Mouse (Mus musculus) hindbrain, embryonic 11.5 days (tissue): Measurements from ENCODE around the gene Cmtm7. TPM values are rescaled to one million over a fixed set of nuclear protein-coding genes. Genes with fewer than 3 reads are reported as not detected.

ENCODE experiments used
- ATAC-seq: fragments of 200-750 bp; cut with Nextera tagmentation; 2 replicates; pipeline ENCODE4 v1.8.0; 2017; ENCODE audit warnings: mild to moderate bottlenecking, moderate TSS enrichment, moderate library complexity; ENCODE audit not compliant: low FRiP score
- DNase-seq: peaks from one replicate; pipeline ENCODE4 v3.0.0-alpha.2; 2015; ENCODE audit warnings: low spot score
- H3K27ac ChIP-seq: fragments of 300-500 bp; sonication (generic); 2 replicates; pipeline ENCODE4 v1.5.1; 2014; ENCODE audit warnings: mild to moderate bottlenecking, low read depth, low read length
- H3K27me3 ChIP-seq: fragments of 300-500 bp; sonication (generic); 2 replicates; pipeline ENCODE4 v1.6.1; 2014; ENCODE audit warnings: mild to moderate bottlenecking, low read length, moderate library complexity, mixed read lengths; ENCODE audit not compliant: control insufficient read depth, insufficient read depth
- H3K36me3 ChIP-seq: fragments of 300-500 bp; sonication (generic); 2 replicates; pipeline ENCODE4 v1.6.1; 2014; ENCODE audit warnings: mild to moderate bottlenecking, low read length, moderate library complexity, mixed read lengths; ENCODE audit not compliant: control insufficient read depth, insufficient read depth
- H3K4me1 ChIP-seq: fragments of 300-500 bp; sonication (generic); replicated peaks from 2 replicates; pipeline ENCODE4 v1.6.1; 2014; ENCODE audit warnings: low read length, mixed read lengths; ENCODE audit not compliant: control insufficient read depth, insufficient read depth
- H3K4me2 ChIP-seq: fragments of 300-500 bp; sonication (generic); replicated peaks from 2 replicates; pipeline ENCODE4 v1.6.1; 2014; ENCODE audit warnings: mild to moderate bottlenecking, low read depth, low read length
- H3K4me3 ChIP-seq: fragments of 300-500 bp; sonication (generic); 2 replicates; pipeline ENCODE4 v1.5.1; 2014; ENCODE audit warnings: low read depth, low read length
- H3K9ac ChIP-seq: fragments of 300-500 bp; sonication (generic); 2 replicates; pipeline ENCODE4 v1.6.1; 2014; ENCODE audit warnings: low read depth, low read length
- H3K9me3 ChIP-seq: fragments of 300-500 bp; sonication (generic); 2 replicates; pipeline ENCODE4 v1.6.1; 2016; ENCODE audit warnings: low read length; ENCODE audit not compliant: control insufficient read depth
- WGBS: fragments of 180-500 bp; shearing (Covaris S2); extraction: QIAGEN DNeasy Blood & Tissue Kit; methylation state at CpG from one replicate; pipeline ENCODE4 v1.1.7; 2014; 5-methylcytosine and 5-hydroxymethylcytosine counted together
- polyA plus RNA-seq: library from polyadenylated mRNA; unstranded; fragments of >200 nt; fragmentation: Nextera tagmentation; extraction: Ambion mirVana; gene quantifications from 2 replicates; pipeline ENCODE4 v1.2.1, GENCODE M21; 2014

Gene Cmtm7
- polyA plus RNA-seq, 1 experiment from 2014 or later: 77.8 TPM

DNA sequence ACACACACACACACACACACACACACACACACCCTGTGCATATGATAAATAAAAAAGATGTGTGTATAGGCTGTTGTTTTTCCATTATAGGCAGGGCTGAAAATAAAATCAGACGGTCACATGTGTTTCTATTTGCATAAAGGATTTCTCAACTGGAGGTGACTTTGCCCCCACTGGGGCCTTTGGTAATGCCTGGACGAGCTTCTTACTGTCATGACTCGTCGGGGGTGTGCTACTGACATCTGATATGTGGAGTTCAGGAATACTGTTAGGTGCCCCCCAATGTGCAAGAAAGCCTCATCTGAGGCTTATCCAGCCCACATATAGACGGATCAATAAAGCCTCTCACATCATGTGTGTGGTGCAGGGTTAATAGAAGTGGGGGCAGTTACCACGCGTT, 35.4 kb upstream of the Cmtm7 start:
- Histone ChIP-seq H3K27me3 (no peaks in the 10 kb centered on the region), H3K4me3 (no peak overlapping the region), H3K9ac (no peak overlapping the region), H3K9me3 (no peaks in the 10 kb centered on the region), H3K4me2 (no peak overlapping the region), H3K27ac (no peak overlapping the region), H3K36me3 (no peaks in the 10 kb centered on the region), H3K4me1 (no peaks in the 10 kb centered on the region)
- DNase-seq (no peak), ATAC-seq (no peak)
- WGBS: 73% methylated on average over 7 of the region's 7 CpGs

DNA sequence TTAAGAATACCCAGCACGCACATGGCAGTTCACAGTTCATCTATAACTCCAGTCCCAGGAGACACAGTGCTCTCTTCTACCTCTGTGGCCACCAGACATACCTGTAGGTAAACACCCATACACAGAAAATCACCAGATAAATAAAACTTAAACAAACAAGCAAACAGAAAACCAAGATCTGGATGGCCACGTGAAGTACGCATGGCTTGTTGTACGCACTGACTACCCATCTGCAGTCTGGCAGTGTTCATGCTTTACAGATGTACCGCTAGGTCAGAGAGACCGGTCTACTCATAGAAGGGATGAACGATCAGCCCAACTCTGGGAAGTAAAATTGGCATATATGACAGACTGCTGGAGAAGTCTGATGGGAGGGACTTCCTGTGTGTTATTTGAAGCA, 34.5 kb upstream of the Cmtm7 start:
- no peaks in the 10 kb centered on the region for H3K36me3 ChIP-seq
- no peak overlapping the region for H3K4me2 ChIP-seq
- H3K4me3 ChIP-seq: no peak overlapping the region
- no peaks in the 10 kb centered on the region for H3K4me1 ChIP-seq
- WGBS: 94% methylated on average over 7 of the region's 7 CpGs
- no peak overlapping the region for H3K27ac ChIP-seq
- no peaks in the 10 kb centered on the region for H3K27me3 ChIP-seq
- H3K9ac ChIP-seq: no peak overlapping the region
- ATAC-seq (no peak), DNase-seq (no peak)
- H3K9me3 ChIP-seq: no peaks in the 10 kb centered on the region

DNA sequence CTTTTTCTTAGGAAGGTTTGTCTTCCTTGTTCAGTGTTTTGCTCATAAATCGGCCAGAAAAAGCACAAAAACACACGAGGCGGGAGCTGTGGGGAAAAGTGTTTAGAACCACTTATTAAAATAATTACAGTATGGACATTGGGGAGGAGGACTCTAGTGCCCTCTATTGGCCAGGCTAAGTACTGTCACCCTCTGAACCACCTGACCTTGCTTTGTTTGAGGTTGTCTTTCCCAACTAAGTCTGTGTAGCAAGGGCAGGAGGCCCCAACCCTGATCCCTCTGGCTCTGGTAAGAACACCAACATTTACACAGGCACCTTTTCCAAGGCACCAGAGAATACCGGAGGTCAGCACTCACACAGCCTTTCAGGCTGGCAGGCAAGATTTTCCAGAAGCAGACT, 33.7 kb upstream of the Cmtm7 start:
- Histone ChIP-seq H3K27ac (no peak overlapping the region), H3K27me3 (no peaks in the 10 kb centered on the region), H3K4me1 (no peaks in the 10 kb centered on the region), H3K4me2 (no peak overlapping the region), H3K9ac (no peak overlapping the region), H3K4me3 (no peak overlapping the region), H3K9me3 (no peaks in the 10 kb centered on the region), H3K36me3 (no peaks in the 10 kb centered on the region)
- DNase-seq (peak; percentile 42), ATAC-seq (no peak)
- 84% methylated on average over 4 of the region's 4 CpGs for WGBS

DNA sequence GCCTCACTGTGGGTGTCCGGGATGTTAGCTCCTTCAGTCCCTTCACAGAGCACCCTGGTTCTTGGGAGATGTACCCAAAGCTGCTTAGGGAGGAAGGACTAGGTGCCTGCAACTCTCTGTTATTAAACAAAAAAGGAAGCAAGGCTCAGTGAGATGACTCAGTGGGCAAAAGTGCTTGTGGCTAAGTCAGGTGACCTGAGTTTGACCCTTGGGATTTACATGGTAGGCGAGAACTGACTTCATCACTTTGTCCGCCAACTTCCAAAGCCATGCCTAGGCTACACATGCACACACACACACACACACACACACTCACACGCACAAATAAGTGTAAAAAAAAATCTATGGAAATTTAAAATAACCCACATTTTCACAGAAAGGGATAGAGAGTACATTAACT, 30.3 kb upstream of the Cmtm7 start:
- Histone ChIP-seq H3K27ac (no peak overlapping the region), H3K4me3 (no peak overlapping the region), H3K9ac (no peak overlapping the region), H3K4me1 (no peaks in the 10 kb centered on the region), H3K4me2 (no peak overlapping the region), H3K36me3 (no peaks in the 10 kb centered on the region), H3K27me3 (no peaks in the 10 kb centered on the region), H3K9me3 (no peaks in the 10 kb centered on the region)
- WGBS: 90% methylated on average over 4 of the region's 4 CpGs
- no peak for ATAC-seq
- DNase-seq: no peak

DNA sequence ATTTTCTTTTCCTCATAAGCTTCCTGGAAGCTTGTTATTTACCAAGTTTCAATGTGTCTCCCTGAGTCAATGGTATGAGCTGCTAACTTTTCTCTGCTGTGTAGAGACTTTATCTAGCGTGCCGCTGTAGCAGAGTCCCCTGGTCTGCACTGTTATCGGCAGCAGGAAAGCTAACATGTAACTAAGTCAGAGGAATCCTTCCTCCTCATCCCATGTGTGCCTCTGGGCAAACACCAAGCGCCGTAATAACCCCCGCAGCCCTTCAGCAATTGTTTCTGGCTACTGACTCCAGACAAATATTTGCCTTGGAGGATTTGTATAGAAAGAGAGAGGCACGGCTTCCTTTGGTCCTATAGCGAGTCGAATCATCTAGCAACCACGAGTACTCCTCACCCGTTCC, 29.2 kb upstream of the Cmtm7 start:
- Histone ChIP-seq H3K27ac (no peak overlapping the region), H3K9me3 (no peaks in the 10 kb centered on the region), H3K27me3 (no peaks in the 10 kb centered on the region), H3K36me3 (no peaks in the 10 kb centered on the region), H3K4me3 (no peak overlapping the region), H3K9ac (no peak overlapping the region), H3K4me1 (no peaks in the 10 kb centered on the region), H3K4me2 (no peak overlapping the region)
- DNase-seq: no peak
- no peak for ATAC-seq
- WGBS: 85% methylated on average over 11 of the region's 11 CpGs

DNA sequence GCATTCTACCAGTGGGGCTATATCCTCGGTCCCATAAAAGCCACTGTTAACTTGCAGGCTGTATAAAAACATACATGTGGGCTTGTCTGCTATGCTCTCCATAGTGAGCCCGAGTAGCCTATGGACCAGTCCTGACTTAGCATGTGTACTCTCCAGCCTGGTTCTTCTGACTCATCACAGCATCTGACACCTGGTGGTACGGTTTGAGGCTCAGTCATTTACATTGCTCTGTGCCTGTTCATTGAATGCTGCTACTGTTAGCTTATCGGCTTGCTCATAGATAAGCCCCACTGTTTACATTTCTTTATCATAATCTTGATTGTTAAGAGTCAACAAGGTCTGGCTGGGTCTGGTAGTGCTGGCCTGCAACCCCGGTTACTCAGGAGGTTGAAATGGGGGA, 27.0 kb upstream of the Cmtm7 start:
- Histone ChIP-seq H3K4me1 (no peaks in the 10 kb centered on the region), H3K9me3 (no peaks in the 10 kb centered on the region), H3K9ac (no peak overlapping the region), H3K36me3 (no peaks in the 10 kb centered on the region), H3K4me2 (no peak overlapping the region), H3K27ac (no peak overlapping the region), H3K27me3 (no peaks in the 10 kb centered on the region), H3K4me3 (no peak overlapping the region)
- WGBS: 86% methylated on average over 5 of the region's 5 CpGs
- no peak for ATAC-seq
- no peak for DNase-seq

DNA sequence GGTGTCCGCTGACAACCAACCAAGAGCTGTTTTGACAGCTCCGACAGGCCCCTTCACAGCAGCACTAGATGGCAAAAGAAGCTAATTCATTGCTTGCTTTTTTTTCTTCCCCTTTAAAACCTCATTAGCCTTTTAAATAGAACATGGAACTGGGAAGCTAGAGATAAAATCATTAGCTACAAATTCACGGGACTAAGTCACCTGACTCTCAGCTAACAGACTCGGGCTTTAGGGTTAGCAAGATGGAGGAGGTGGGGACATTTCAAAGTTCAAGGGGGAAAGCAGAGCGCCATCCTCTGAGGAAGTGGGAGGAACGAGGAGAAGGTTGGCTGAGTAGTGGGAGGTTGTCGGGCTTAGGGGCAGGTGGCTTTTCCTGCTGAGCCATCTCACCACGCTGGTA, 25.6 kb upstream of the Cmtm7 start:
- ATAC-seq: no peak
- no peaks in the 10 kb centered on the region for H3K36me3 ChIP-seq
- no peak overlapping the region for H3K4me3 ChIP-seq
- DNase-seq: no peak
- no peaks in the 10 kb centered on the region for H3K9me3 ChIP-seq
- no peaks in the 10 kb centered on the region for H3K27me3 ChIP-seq
- no peak overlapping the region for H3K27ac ChIP-seq
- no peak overlapping the region for H3K4me2 ChIP-seq
- 71% methylated on average over 8 of the region's 8 CpGs for WGBS
- no peak overlapping the region for H3K9ac ChIP-seq
- H3K4me1 ChIP-seq: no peaks in the 10 kb centered on the region

DNA sequence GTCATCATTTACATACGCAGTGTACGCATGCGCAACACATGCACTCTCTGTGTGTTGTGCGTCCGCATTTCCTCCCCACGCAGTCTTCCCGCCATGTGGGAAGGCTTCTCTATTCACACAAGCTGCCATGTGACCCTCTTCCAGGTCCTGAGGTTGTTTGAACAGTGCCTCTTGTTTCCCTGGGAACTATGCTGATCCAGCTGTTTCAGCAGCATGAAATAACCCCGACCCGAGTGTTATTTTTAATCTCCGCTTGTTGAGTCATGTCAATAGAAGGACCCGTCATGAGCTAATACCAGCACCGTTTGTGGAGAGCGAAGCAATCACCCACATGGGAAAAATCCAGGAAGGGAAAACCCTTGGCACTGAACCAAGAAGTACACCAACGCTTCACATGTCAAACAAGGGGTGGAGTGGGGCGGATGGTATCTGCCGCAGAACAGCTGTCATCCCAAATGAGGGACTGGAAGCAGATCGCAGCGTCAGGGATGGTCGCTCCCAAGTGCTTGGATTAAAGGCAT, 23.6 kb upstream of the Cmtm7 start:
- Histone ChIP-seq H3K4me1 (0 out of 2 replicates have a peak, but pooled peaks cover 4% of the 10 kb centered on the region), H3K9me3 (no peaks in the 10 kb centered on the region), H3K4me2 (no peak overlapping the region), H3K4me3 (no peak overlapping the region), H3K27ac (no peak overlapping the region), H3K27me3 (no peaks in the 10 kb centered on the region), H3K9ac (no peak overlapping the region), H3K36me3 (no peaks in the 10 kb centered on the region)
- DNase-seq (no peak), ATAC-seq (no peak)
- WGBS: 73% methylated on average over 19 of the region's 19 CpGs

DNA sequence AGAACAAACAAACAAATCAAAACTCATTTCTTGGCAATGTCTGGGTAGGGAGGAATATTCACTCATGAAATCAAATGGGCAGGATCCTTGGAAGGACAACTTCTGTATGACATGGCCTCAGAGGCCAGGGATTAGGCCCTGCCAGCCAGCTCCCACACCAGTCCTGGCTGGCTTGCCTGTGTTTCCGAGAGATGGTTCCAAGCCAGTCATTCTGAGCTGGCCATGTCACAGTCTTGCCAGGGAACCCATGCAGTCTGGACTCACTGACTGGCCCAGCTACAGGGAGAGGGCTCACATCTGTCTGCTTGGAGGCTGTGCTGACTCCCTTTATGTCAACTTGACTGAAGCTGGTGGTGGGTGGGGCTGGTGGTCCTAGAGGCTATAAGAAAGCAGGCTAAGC, 20.5 kb upstream of the Cmtm7 start:
- no peak overlapping the region for H3K4me2 ChIP-seq
- H3K4me1 ChIP-seq: peaks cover 4% of the 10 kb centered on the region; the same call in 1 of the 2 replicates
- no peaks in the 10 kb centered on the region for H3K9me3 ChIP-seq
- no peak overlapping the region for H3K4me3 ChIP-seq
- ATAC-seq (no peak), DNase-seq (no peak)
- H3K27me3 ChIP-seq: no peaks in the 10 kb centered on the region
- H3K9ac ChIP-seq: no peak overlapping the region
- H3K36me3 ChIP-seq: no peaks in the 10 kb centered on the region
- H3K27ac ChIP-seq: no peak overlapping the region
- WGBS: 81% methylated on average over 1 of the region's 1 CpGs
